In genomic region chr10:63541754-63542153, GRCm38 (mm10) we compare ENCODE assay signal across 8 mouse cellular contexts.
DNase-seq lines count a peak whose midpoint lies in the region; ATAC-seq lines count a peak whose summit lies in the region.

No protein-coding gene starts in this region.

- no peak overlapping the region for H3K4me3 ChIP-seq in forebrain, embryonic 10.5 days
- no peak overlapping the region for H3K4me3 ChIP-seq in forebrain, embryonic 13.5 days
- no peak overlapping the region for H3K4me3 ChIP-seq in midbrain, embryonic 13.5 days (replicated peaks)

- H3K4me2 ChIP-seq in forebrain, embryonic 13.5 days = no peak overlapping the region
- no peak overlapping the region for H3K4me2 ChIP-seq in midbrain, embryonic 13.5 days (replicated peaks)

- peak; percentile 18 for DNase-seq in forebrain, embryonic 10.5 days (ENCODE audit: extremely low spot score, low spot score)
- DNase-seq in embryo, embryonic 11.5 days (ENCODE audit: low read depth, low spot score) = peak; percentile 24
- peak; percentile 5 for DNase-seq in kidney, adult 18-20 months
- DNase-seq in layer of hippocampus, postnatal 36 days = no peak
- no peak for DNase-seq in frontal cortex, postnatal 25 days (ENCODE audit: low spot score in 2 of 2)
- DNase-seq in spleen, postnatal 4 days (ENCODE audit: low spot score in 2 of 2) = no peak

- no peak for ATAC-seq in forebrain, embryonic 13.5 days
- peak; percentile 55; the same call in 1 of the 2 replicates for ATAC-seq in midbrain, embryonic 13.5 days

- H3K4me1 ChIP-seq in forebrain, embryonic 10.5 days = peaks cover 13% of the 10 kb centered on the region
- H3K4me1 ChIP-seq in forebrain, embryonic 13.5 days = no peaks in the 10 kb centered on the region
- peaks cover 7% of the 10 kb centered on the region; the same call in 1 of the 2 replicates for H3K4me1 ChIP-seq in midbrain, embryonic 13.5 days (replicated peaks)

- no peak overlapping the region for H3K9ac ChIP-seq in forebrain, embryonic 13.5 days
- H3K9ac ChIP-seq in midbrain, embryonic 13.5 days (replicated peaks) = no peak overlapping the region

- H3K9me3 ChIP-seq in forebrain, embryonic 10.5 days = peaks cover 2% of the 10 kb centered on the region; the same call in 1 of the 2 replicates
- H3K9me3 ChIP-seq in forebrain, embryonic 13.5 days (replicated peaks) = no peaks in the 10 kb centered on the region
- no peaks in the 10 kb centered on the region for H3K9me3 ChIP-seq in midbrain, embryonic 13.5 days

- H3K36me3 ChIP-seq in forebrain, embryonic 10.5 days (replicated peaks) = no peaks in the 10 kb centered on the region
- no peaks in the 10 kb centered on the region for H3K36me3 ChIP-seq in forebrain, embryonic 13.5 days (ENCODE audit: poor library complexity, severe bottlenecking)
- no peaks in the 10 kb centered on the region for H3K36me3 ChIP-seq in midbrain, embryonic 13.5 days

- 16% methylated on average over 5 of the region's 5 CpGs for WGBS in forebrain, embryonic 10.5 days
- WGBS in forebrain, embryonic 13.5 days = 10% methylated on average over 5 of the region's 5 CpGs
- 15% methylated on average over 5 of the region's 5 CpGs for WGBS in midbrain, embryonic 13.5 days

- no peaks in the 10 kb centered on the region for H3K27me3 ChIP-seq in forebrain, embryonic 10.5 days (ENCODE audit: poor library complexity, severe bottlenecking)
- no peaks in the 10 kb centered on the region for H3K27me3 ChIP-seq in forebrain, embryonic 13.5 days
- H3K27me3 ChIP-seq in midbrain, embryonic 13.5 days = no peaks in the 10 kb centered on the region

- H3K27ac ChIP-seq in forebrain, embryonic 10.5 days = peak overlapping the region; percentile 16; the same call in 1 of the 2 replicates
- H3K27ac ChIP-seq in forebrain, embryonic 13.5 days = no peak overlapping the region
- no peak overlapping the region for H3K27ac ChIP-seq in midbrain, embryonic 13.5 days

Comparison
In these comparisons a context has a peak if more than half of its experiments do, and no peak if none do; other contexts are left out.
1. DNase-seq: peak in forebrain, embryonic 10.5 days (single experiment), embryo, embryonic 11.5 days (single experiment) and kidney, adult 18-20 months (single experiment); none in layer of hippocampus, postnatal 36 days (0 of 2), frontal cortex, postnatal 25 days (0 of 2) and spleen, postnatal 4 days (0 of 2).